Mouse (Mus musculus): ENCODE data around the gene Psmb11. TPM values are rescaled to one million over a fixed set of nuclear protein-coding genes. Genes with fewer than 3 reads are reported as not detected.

Gene Psmb11
- polyA plus RNA-seq, 1 experiment = 0.47 TPM

- TF ChIP-seq POLR2A (IDR thresholded peaks at IDR 0.05; ENCODE audit: borderline replicate concordance, control insufficient read depth, low read depth, low read length) = no peak
- no peak for TF ChIP-seq CTCF (IDR thresholded peaks at IDR 0.05; ENCODE audit: control insufficient read depth, insufficient read depth, low read length)
- 66% methylated on average over 5 of the region's 5 CpGs for WGBS
- no peak overlapping the region for H3K4me3 ChIP-seq (replicated peaks; ENCODE audit: control insufficient read depth, low read depth, low read length)
- peaks cover 2% of the 10 kb centered on the region; the same call in 1 of the 2 replicates for H3K4me1 ChIP-seq (ENCODE audit: control insufficient read depth, insufficient read depth, low read length)
- H3K27ac ChIP-seq (ENCODE audit: control insufficient read depth, insufficient read depth, low read depth, low read length, poor library complexity) = no peak overlapping the region
Observed at GRCm38 (mm10) chr14:54638210-54638609, 17.0 kb downstream of the Psmb11 start.

GRCm38 (mm10) chr14:54640121-54640520 is 18.9 kb downstream of the Psmb11 start:
- peaks cover 2% of the 10 kb centered on the region; the same call in 1 of the 2 replicates for H3K4me1 ChIP-seq (ENCODE audit: control insufficient read depth, insufficient read depth, low read length)
- WGBS = 57% methylated on average over 4 of the region's 4 CpGs
- H3K27ac ChIP-seq (ENCODE audit: control insufficient read depth, insufficient read depth, low read depth, low read length, poor library complexity) = no peak overlapping the region
- H3K4me3 ChIP-seq (replicated peaks; ENCODE audit: control insufficient read depth, low read depth, low read length) = no peak overlapping the region
- TF ChIP-seq POLR2A (IDR thresholded peaks at IDR 0.05; ENCODE audit: borderline replicate concordance, control insufficient read depth, low read depth, low read length) (no peak), CTCF (IDR thresholded peaks at IDR 0.05; ENCODE audit: control insufficient read depth, insufficient read depth, low read length) (no peak)

DNA sequence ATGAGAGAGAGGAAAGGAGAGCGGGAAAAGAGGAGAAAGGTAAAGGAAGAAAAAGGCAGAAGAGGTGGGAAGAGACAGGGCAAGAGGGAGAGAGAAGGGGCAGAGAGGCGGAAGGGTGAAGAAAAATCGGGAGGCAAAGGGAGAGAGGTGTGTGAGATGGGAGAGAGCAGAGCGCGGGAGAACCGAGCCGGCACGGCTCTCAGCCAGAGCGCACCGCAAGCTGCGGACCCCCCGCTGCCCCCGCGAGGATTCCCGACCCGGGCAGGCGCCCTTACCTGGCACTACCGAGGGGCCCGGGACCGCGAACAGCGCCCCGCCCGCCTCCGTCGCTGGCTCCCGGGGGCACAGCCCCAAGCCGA is 19.7 kb downstream of the Psmb11 start, which contains the start of gene Gm17606:
TSS of gene Gm17606 (plus strand) at position 7 of the 359 bp plus-strand sequence.
- Histone ChIP-seq H3K27ac (ENCODE audit: control insufficient read depth, insufficient read depth, low read depth, low read length, poor library complexity) (no peak within 1 kb of the TSS; the same call in 1 of the 2 replicates), H3K4me1 (ENCODE audit: control insufficient read depth, insufficient read depth, low read length) (peaks cover 2% of the 10 kb centered on the region; the same call in 1 of the 2 replicates), H3K4me3 (replicated peaks; ENCODE audit: control insufficient read depth, low read depth, low read length) (peak within 1 kb of the TSS; percentile 93)
- under 1% methylated on average over 28 of the region's 28 CpGs for WGBS
- TF ChIP-seq CTCF (IDR thresholded peaks at IDR 0.05; ENCODE audit: control insufficient read depth, insufficient read depth, low read length) = no peak
- no peak for TF ChIP-seq POLR2A (IDR thresholded peaks at IDR 0.05; ENCODE audit: borderline replicate concordance, control insufficient read depth, low read depth, low read length)

DNA sequence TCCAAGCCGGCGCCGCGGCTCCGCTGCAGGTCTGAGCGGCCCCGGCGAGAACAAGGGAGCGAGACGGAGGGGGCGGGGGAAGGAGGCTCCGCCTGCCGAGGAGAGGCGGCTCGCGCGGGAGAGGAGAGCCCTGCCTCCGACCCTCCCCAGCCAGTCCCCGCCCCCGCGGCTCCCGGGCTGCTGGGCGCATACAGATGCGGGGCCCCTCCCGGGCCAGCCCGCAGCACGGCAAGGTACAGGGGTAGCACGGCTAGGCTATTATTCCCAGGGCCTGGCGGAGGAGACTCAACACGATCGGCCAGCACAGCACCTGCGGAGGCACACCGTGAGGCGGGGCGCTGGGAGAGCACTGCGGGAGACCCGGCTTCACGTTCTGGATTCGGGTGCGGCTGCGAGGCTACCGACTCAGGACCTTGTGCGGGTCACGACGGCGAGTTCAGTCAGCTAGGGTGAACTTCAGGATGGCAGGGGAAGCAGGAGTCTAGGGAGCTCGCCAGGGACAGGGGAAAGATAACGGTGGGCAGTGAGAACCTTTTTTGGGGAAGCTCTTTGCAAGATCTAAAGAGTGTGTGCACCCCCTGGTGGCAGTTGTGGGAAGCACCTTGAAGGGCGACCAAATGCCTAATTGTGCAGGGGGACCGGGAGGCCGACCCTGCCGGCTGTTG is 20.2 kb downstream of the Psmb11 start, which contains the start of gene Cdh24:
TSS of gene Cdh24 (minus strand) at position 60 of the 665 bp plus-strand sequence.
- WGBS = under 1% methylated on average over 52 of the region's 52 CpGs
- H3K4me3 ChIP-seq (replicated peaks; ENCODE audit: control insufficient read depth, low read depth, low read length) = peak within 1 kb of the TSS; percentile 93
- no peak for TF ChIP-seq POLR2A (IDR thresholded peaks at IDR 0.05; ENCODE audit: borderline replicate concordance, control insufficient read depth, low read depth, low read length)
- TF ChIP-seq CTCF (IDR thresholded peaks at IDR 0.05; ENCODE audit: control insufficient read depth, insufficient read depth, low read length) = peak; percentile 88
- H3K4me1 ChIP-seq (ENCODE audit: control insufficient read depth, insufficient read depth, low read length) = peaks cover 2% of the 10 kb centered on the region; the same call in 1 of the 2 replicates
- H3K27ac ChIP-seq (ENCODE audit: control insufficient read depth, insufficient read depth, low read depth, low read length, poor library complexity) = no peak within 1 kb of the TSS; the same call in 1 of the 2 replicates

- no peak overlapping the region for H3K27ac ChIP-seq (ENCODE audit: control insufficient read depth, insufficient read depth, low read depth, low read length, poor library complexity)
- H3K4me3 ChIP-seq (replicated peaks; ENCODE audit: control insufficient read depth, low read depth, low read length) = no peak overlapping the region
- peaks cover 2% of the 10 kb centered on the region; the same call in 1 of the 2 replicates for H3K4me1 ChIP-seq (ENCODE audit: control insufficient read depth, insufficient read depth, low read length)
- TF ChIP-seq CTCF (IDR thresholded peaks at IDR 0.05; ENCODE audit: control insufficient read depth, insufficient read depth, low read length) = no peak
- no peak for TF ChIP-seq POLR2A (IDR thresholded peaks at IDR 0.05; ENCODE audit: borderline replicate concordance, control insufficient read depth, low read depth, low read length)
- 92% methylated on average over 25 of the region's 25 CpGs for WGBS
Observed at GRCm38 (mm10) chr14:54642224-54642944, 21.2 kb downstream of the Psmb11 start.

- Histone ChIP-seq H3K27ac (ENCODE audit: control insufficient read depth, insufficient read depth, low read depth, low read length, poor library complexity) (no peak overlapping the region), H3K4me1 (ENCODE audit: control insufficient read depth, insufficient read depth, low read length) (peaks cover 2% of the 10 kb centered on the region; the same call in 1 of the 2 replicates), H3K4me3 (replicated peaks; ENCODE audit: control insufficient read depth, low read depth, low read length) (no peak overlapping the region)
- no peak for TF ChIP-seq CTCF (IDR thresholded peaks at IDR 0.05; ENCODE audit: control insufficient read depth, insufficient read depth, low read length)
- TF ChIP-seq POLR2A (IDR thresholded peaks at IDR 0.05; ENCODE audit: borderline replicate concordance, control insufficient read depth, low read depth, low read length) = no peak
- 85% methylated on average over 2 of the region's 2 CpGs for WGBS
Observed at GRCm38 (mm10) chr14:54643011-54643410, 21.8 kb downstream of the Psmb11 start.

- Histone ChIP-seq H3K4me3 (replicated peaks; ENCODE audit: control insufficient read depth, low read depth, low read length) (no peak overlapping the region), H3K4me1 (ENCODE audit: control insufficient read depth, insufficient read depth, low read length) (peaks cover 2% of the 10 kb centered on the region; the same call in 1 of the 2 replicates), H3K27ac (ENCODE audit: control insufficient read depth, insufficient read depth, low read depth, low read length, poor library complexity) (no peak overlapping the region)
- 96% methylated on average over 9 of the region's 9 CpGs for WGBS
- TF ChIP-seq CTCF (IDR thresholded peaks at IDR 0.05; ENCODE audit: control insufficient read depth, insufficient read depth, low read length) (no peak), POLR2A (IDR thresholded peaks at IDR 0.05; ENCODE audit: borderline replicate concordance, control insufficient read depth, low read depth, low read length) (no peak)
Observed at GRCm38 (mm10) chr14:54644294-54644693, 23.1 kb downstream of the Psmb11 start.

- 94% methylated on average over 17 of the region's 17 CpGs for whole genome bisulfite sequencing
- TF ChIP-seq POLR2A (IDR thresholded peaks at IDR 0.05; ENCODE audit: borderline replicate concordance, control insufficient read depth, low read depth, low read length) (no peak), CTCF (IDR thresholded peaks at IDR 0.05; ENCODE audit: control insufficient read depth, insufficient read depth, low read length) (no peak)
- H3K4me3 ChIP-seq (replicated peaks; ENCODE audit: control insufficient read depth, low read depth, low read length) = no peak overlapping the region
- H3K27ac ChIP-seq (ENCODE audit: control insufficient read depth, insufficient read depth, low read depth, low read length, poor library complexity) = no peak overlapping the region
- no peaks in the 10 kb centered on the region for H3K4me1 ChIP-seq (ENCODE audit: control insufficient read depth, insufficient read depth, low read length)
Observed at GRCm38 (mm10) chr14:54646455-54646854, 25.2 kb downstream of the Psmb11 start.

Data from bone marrow, adult 2 months (tissue).